Mouse (Mus musculus) midbrain, embryonic 13.5 days (tissue): ENCODE data around the gene Emc1. TPM values are rescaled to one million over a fixed set of nuclear protein-coding genes. Genes with fewer than 3 reads are reported as not detected.

ENCODE experiments used
- ATAC-seq: fragments of 200-750 bp; cut with Nextera tagmentation; 2 replicates; pipeline ENCODE4 v1.8.0; 2017; ENCODE audit warnings: mild to moderate bottlenecking, moderate TSS enrichment, moderate library complexity
- H3K27ac ChIP-seq: fragments of 300-500 bp; sonication (generic); 2 replicates; pipeline ENCODE4 v1.5.1; 2015; ENCODE audit warnings: inconsistent platforms, mild to moderate bottlenecking, moderate library complexity
- H3K27me3 ChIP-seq: fragments of 300-500 bp; sonication (generic); 2 replicates; pipeline ENCODE4 v1.6.1; 2015; ENCODE audit warnings: mild to moderate bottlenecking, inconsistent platforms
- H3K36me3 ChIP-seq: fragments of 300-500 bp; sonication (generic); 2 replicates; pipeline ENCODE4 v1.6.1; 2015; ENCODE audit warnings: mild to moderate bottlenecking, inconsistent platforms
- H3K4me1 ChIP-seq: fragments of 300-500 bp; sonication (generic); replicated peaks from 2 replicates; pipeline ENCODE4 v1.6.1; 2015; ENCODE audit warnings: inconsistent platforms
- H3K4me2 ChIP-seq: fragments of 300-500 bp; sonication (generic); replicated peaks from 2 replicates; pipeline ENCODE4 v1.6.1; 2015; ENCODE audit warnings: moderate library complexity, mild to moderate bottlenecking, inconsistent platforms
- H3K4me3 ChIP-seq: fragments of 300-500 bp; sonication (generic); replicated peaks from 2 replicates; pipeline ENCODE4 v1.5.1; 2015; ENCODE audit warnings: mild to moderate bottlenecking, inconsistent platforms
- H3K9ac ChIP-seq: fragments of 300-500 bp; sonication (generic); replicated peaks from 2 replicates; pipeline ENCODE4 v1.6.1; 2015; ENCODE audit warnings: mild to moderate bottlenecking, inconsistent platforms
- H3K9me3 ChIP-seq: fragments of 300-500 bp; sonication (generic); 2 replicates; pipeline ENCODE4 v1.6.1; 2016; ENCODE audit warnings: mild to moderate bottlenecking, inconsistent platforms
- whole genome bisulfite sequencing: fragments of 180-500 bp; shearing (Covaris S2); methylation state at CpG from one replicate; pipeline ENCODE4 v1.1.7; 2015; 5-methylcytosine and 5-hydroxymethylcytosine counted together
- polyA plus RNA-seq: library from polyadenylated mRNA; unstranded; fragments of >200 nt; fragmentation: Nextera tagmentation; extraction: Ambion mirVana; gene quantifications from 2 replicates; pipeline ENCODE4 v1.2.1, GENCODE M21; 2015

The Emc1 gene
- 41.0 and 42.0 TPM in 2 replicates for polyA plus RNA-seq

DNA sequence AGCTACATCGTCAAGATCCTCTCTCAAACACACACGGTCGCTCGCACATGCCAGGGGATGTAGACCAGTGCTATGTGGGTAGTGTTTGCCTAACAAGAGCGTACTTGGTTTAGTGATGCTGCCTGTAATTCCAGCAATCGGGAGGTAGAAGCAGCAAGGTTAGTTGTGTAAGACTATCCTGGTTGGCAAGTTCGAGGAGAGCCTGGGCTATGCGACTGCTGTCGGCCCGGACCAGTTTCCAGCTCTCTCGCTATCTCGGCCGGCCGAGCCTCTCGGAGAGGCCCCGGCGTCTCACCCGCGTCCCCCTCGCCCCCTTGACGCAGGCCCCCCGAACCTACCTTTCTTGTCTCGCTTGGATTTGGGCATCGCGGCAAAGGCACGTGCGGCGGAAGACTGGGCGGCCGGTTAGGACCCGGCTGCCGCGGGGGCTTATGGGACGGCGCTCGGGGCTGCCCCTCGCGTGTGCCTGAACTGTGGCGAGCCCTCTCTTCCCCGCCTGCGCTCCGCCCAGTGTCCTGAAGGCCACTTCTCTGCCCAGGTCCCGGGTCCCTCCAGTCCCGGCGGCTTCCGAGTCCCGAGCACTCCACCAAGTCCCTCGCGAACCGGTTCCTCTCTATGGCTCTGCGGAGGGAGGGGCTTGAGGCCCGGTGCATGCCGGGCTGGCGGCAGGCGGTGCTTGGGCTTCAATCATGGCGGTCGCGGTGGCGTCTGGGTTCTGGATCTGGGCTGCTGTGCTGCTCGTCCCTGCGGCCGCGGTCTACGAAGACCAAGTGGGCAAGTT lies at the start of gene Emc1, which contains the start of the genes Mrto4 and Ubr4:
Emc1 (plus strand) TSS at position 657 of the 781 bp plus-strand sequence.
Mrto4 (minus strand) TSS at position 646 of the 781 bp plus-strand sequence.
Ubr4 (plus strand) TSS at position 679 of the 781 bp plus-strand sequence.
- H3K27ac ChIP-seq = peak within 1 kb of the TSS; percentile 96
- peak; percentile 97 for ATAC-seq
- no peaks in the 10 kb centered on the region for H3K9me3 ChIP-seq
- H3K4me3 ChIP-seq = peak within 1 kb of the TSS; percentile 74
- H3K4me1 ChIP-seq = peaks cover 28% of the 10 kb centered on the region
- H3K4me2 ChIP-seq = peak within 1 kb of the TSS; percentile 90
- H3K36me3 ChIP-seq = peaks cover 53% of the 10 kb centered on the region
- H3K9ac ChIP-seq = peak within 1 kb of the TSS; percentile 83
- H3K27me3 ChIP-seq = no peaks in the 10 kb centered on the region
- WGBS = under 1% methylated on average over 62 of the region's 64 CpGs

DNA sequence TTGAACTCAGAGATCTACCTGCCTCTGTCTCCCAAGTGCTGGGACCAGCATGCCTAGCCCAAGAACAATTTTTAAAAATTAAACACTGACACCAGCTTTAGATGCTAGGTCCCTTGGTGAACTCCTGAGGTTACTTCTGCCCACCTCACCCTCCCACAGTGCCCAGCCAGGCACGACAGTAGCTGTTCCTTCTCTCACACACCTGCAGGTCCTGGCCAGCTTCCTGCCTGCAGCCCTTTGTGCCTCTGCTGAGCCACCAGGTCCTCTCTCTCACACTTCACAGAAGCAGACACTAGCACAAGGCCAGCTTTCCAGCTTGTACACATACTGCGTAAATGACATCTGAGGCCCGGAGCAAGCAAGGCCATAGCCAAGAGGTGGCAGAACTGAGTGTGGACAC lies 46.9 kb upstream of the Emc1 start:
- peaks cover 13% of the 10 kb centered on the region for H3K4me1 ChIP-seq
- no peaks in the 10 kb centered on the region for H3K9me3 ChIP-seq
- no peak overlapping the region for H3K27ac ChIP-seq
- no peak for ATAC-seq
- no peaks in the 10 kb centered on the region for H3K27me3 ChIP-seq
- no peak overlapping the region for H3K4me3 ChIP-seq
- no peak overlapping the region for H3K9ac ChIP-seq
- no peak overlapping the region for H3K4me2 ChIP-seq
- peaks cover 44% of the 10 kb centered on the region for H3K36me3 ChIP-seq
- WGBS = 93% methylated on average over 3 of the region's 3 CpGs

DNA sequence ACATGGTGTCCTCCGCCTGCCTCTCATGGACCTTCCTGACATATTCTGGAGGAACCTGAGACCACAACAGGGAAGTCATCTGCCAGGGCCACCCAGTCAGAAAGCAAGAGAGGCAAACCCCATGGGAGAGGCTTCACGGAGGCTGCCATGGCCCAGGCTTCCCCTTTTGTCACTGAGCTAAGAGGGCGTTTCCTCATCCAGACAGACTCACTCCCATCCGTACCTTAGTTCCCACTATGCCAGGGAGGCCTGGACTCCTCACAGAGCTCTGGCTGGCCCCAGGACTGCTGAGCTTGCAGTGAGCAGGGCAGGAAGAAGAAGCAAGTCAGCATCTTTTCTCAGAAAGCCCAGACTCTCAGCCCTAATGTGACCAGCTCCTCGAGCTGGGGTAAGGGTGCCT lies 44.5 kb upstream of the Emc1 start:
- Histone ChIP-seq H3K4me3 (no peak overlapping the region), H3K4me1 (peaks cover 24% of the 10 kb centered on the region), H3K9me3 (no peaks in the 10 kb centered on the region), H3K27ac (no peak overlapping the region), H3K9ac (no peak overlapping the region), H3K27me3 (peaks cover 5% of the 10 kb centered on the region; the same call in 1 of the 2 replicates), H3K4me2 (no peak overlapping the region), H3K36me3 (peaks cover 22% of the 10 kb centered on the region)
- WGBS = 92% methylated on average over 5 of the region's 5 CpGs
- no peak for ATAC-seq

DNA sequence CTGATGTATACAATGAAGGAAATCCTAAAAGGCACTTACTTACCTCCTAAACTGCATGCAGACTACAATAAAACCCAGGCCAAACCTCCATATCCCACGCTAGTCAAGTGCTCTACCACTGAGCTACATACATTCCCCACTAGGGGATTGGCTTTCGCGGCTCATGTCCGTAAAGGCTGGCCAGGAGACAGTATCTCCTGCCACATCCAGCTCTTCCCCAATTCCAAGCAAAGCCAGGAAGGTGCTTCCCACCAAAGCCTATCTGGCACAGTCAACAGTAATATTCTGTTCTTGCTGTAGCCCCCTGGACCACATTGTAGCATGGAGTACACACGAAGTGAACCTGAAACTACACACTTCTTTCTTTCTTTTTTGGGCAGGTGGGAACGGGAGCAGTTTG lies 42.7 kb upstream of the Emc1 start:
- H3K27ac ChIP-seq = no peak overlapping the region
- peaks cover 5% of the 10 kb centered on the region; the same call in 1 of the 2 replicates for H3K27me3 ChIP-seq
- H3K36me3 ChIP-seq = peaks cover 30% of the 10 kb centered on the region
- 16% methylated on average over 6 of the region's 6 CpGs for WGBS
- no peak for ATAC-seq
- peak overlapping the region; percentile 91 for H3K9ac ChIP-seq
- no peaks in the 10 kb centered on the region for H3K9me3 ChIP-seq
- peaks cover 24% of the 10 kb centered on the region for H3K4me1 ChIP-seq
- peak overlapping the region; percentile 88 for H3K4me3 ChIP-seq
- peak overlapping the region; percentile 97 for H3K4me2 ChIP-seq

DNA sequence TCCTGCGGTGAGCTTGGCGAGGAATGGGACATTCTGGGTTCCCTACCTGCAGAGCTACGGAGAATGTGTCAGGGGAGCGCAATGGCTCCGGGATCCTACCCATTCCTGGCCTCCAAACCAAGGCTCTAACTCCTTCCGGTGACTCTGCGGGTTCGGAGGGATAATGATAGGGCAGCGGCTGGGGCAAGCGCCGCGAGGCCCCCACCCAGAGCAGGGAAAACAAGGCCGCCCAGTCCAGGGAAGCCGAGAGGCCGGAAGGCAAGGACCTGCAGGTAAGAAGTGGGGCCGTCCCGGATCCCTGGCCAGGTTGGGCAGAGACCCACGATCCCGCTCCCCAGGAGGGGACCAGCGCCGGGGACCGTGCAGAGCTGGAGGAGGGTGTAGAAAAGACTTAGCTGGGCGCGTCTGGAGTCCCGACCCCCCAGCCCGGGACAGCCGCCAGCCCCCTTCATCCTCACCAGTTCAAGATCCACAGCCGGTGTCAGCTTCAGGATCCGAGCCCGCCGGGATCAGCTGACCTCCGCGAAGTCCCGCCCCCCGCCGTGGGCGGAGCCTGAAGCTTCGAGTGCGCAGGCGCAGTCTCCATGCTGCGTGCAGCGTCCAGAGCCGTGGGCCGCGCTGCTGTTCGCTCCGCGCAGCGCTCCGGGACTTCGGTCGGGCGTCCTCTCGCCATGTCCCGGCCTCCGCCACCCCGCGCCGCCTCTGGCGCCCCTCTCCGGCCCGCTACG lies 42.1 kb upstream of the Emc1 start, which contains the start of the genes Pqlc2 and Akr7a5:
Pqlc2 (minus strand) TSS at position 538 of the 728 bp plus-strand sequence.
Akr7a5 (plus strand) TSS at position 574 of the 728 bp plus-strand sequence.
- Histone ChIP-seq H3K4me3 (peak within 1 kb of the TSS; percentile 88), H3K4me2 (peak within 1 kb of the TSS; percentile 97), H3K9ac (peak within 1 kb of the TSS; percentile 91), H3K27ac (peak within 1 kb of the TSS; percentile 52), H3K4me1 (peaks cover 24% of the 10 kb centered on the region), H3K36me3 (peaks cover 30% of the 10 kb centered on the region), H3K27me3 (peaks cover 5% of the 10 kb centered on the region; the same call in 1 of the 2 replicates), H3K9me3 (no peaks in the 10 kb centered on the region)
- WGBS = under 1% methylated on average over 63 of the region's 63 CpGs
- peak; percentile 94 for ATAC-seq

DNA sequence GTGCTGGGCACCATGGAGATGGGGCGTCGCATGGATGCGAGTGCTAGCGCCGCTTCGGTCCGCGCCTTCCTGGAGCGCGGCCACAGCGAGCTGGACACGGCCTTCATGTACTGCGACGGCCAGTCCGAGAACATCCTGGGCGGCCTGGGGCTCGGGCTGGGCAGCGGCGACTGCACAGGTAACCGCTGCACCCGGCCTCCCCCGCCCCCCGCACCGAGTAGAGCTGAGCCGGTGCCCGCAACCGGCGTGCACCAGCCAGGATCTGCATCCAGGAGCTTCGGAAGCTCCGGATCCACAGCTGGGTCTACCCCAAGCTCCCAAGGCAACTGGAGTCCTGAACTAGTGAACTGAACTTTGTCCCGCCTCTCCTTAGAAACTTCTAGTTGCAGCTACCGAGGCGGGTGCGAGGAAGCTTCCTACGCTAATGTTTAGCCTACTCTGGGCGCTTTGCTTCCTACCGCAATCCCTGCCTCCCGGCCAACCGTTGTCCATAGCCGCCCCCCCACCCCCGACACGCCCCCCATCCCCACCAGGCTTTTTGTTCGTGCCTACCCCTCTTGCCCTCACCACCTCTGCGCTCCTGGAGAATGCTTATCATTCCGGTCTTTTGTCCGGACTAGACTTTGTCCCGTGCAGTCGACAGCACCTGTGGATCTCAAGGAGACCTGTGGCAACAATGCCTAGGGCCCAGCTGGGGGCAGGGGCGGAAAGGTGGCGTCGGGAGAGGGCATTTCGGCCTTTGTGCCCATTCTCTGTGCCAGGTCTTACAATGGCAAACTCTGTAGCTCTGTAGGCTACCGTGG lies 41.3 kb upstream of the Emc1 start:
- no peak; the same call in 1 of the 2 replicates for ATAC-seq

DNA sequence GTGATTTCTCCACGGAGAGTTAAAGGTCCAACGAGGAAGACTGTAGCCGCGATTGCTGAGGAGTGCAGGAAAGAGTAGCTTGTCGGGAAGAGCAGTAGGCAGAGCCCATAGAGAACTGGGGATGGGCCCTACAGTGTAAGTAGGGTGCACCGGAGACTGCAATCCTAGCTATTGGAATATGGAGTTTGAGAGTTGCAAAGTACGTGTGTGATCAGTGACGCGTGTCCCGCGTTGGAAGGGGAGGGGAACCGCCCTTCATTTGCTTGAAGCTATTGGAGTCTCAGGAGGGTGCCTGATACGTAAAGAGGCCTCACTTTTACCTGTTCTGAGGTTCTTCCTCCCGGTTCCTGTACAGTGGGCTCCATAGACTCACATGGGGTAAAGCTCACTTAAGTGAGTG lies 40.7 kb upstream of the Emc1 start:
- no peak for ATAC-seq
- 15% methylated on average over 14 of the region's 14 CpGs for WGBS
- Histone ChIP-seq H3K27ac (no peak overlapping the region), H3K9me3 (no peaks in the 10 kb centered on the region), H3K4me1 (peaks cover 24% of the 10 kb centered on the region), H3K4me2 (peak overlapping the region; percentile 97), H3K9ac (peak overlapping the region; percentile 91), H3K36me3 (peaks cover 30% of the 10 kb centered on the region), H3K4me3 (peak overlapping the region; percentile 88), H3K27me3 (peaks cover 5% of the 10 kb centered on the region; the same call in 1 of the 2 replicates)

More for the DNA sequence above, 41.3 kb upstream of the Emc1 start:
- Histone ChIP-seq H3K4me1 (peaks cover 24% of the 10 kb centered on the region), H3K9me3 (no peaks in the 10 kb centered on the region), H3K27ac (peak overlapping the region; percentile 49), H3K27me3 (peaks cover 5% of the 10 kb centered on the region; the same call in 1 of the 2 replicates), H3K9ac (peak overlapping the region; percentile 91), H3K4me3 (peak overlapping the region; percentile 88), H3K4me2 (peak overlapping the region; percentile 97), H3K36me3 (peaks cover 32% of the 10 kb centered on the region)
- under 1% methylated on average over 53 of the region's 53 CpGs for WGBS

DNA sequence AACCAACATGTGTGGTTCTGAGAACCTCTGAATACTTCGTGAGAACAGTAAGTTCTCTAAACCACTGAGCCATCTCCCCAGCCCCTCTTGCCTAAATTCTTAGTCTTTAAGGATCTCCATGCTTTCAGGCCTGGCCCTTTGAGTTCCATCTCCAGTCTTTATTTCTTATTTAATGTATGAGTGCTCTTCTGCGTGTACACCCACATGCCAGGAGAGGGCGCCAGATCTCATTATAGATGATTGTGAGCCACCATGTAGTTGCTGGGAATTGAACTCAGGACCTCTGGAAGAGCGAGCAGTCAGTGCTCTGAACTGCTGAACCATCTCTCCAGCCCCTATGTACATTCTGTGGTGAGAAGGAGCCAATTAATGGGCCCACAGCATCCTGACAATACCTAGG lies 39.8 kb upstream of the Emc1 start:
- Histone ChIP-seq H3K9ac (no peak overlapping the region), H3K27me3 (peaks cover 5% of the 10 kb centered on the region; the same call in 1 of the 2 replicates), H3K27ac (no peak overlapping the region), H3K4me2 (no peak overlapping the region), H3K4me3 (no peak overlapping the region), H3K4me1 (peaks cover 24% of the 10 kb centered on the region), H3K36me3 (peaks cover 36% of the 10 kb centered on the region), H3K9me3 (no peaks in the 10 kb centered on the region)
- no peak for ATAC-seq
- WGBS = 49% methylated on average over 4 of the region's 4 CpGs

DNA sequence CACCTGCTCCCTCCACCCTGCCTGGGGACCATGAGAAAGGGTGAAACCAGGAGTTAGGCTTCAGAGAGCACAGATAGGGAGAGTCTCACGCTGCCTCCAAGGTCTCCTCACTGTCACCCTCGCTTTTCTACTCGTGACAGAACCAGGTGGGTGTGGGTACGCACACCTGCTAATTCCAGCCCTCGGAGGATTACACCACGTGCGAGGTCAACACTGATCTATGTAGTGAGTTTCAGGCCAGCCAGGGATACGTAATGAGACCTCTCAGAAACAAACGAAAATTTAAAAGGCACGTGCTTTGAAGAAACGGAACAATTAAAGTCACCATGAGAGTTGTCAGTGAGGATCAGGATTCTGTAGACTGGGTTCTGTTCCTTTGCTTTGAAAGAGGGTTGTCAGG lies 33.9 kb upstream of the Emc1 start:
- Histone ChIP-seq H3K36me3 (peaks cover 53% of the 10 kb centered on the region), H3K4me2 (no peak overlapping the region), H3K9ac (no peak overlapping the region), H3K4me3 (no peak overlapping the region), H3K27me3 (no peaks in the 10 kb centered on the region), H3K27ac (no peak overlapping the region), H3K9me3 (no peaks in the 10 kb centered on the region), H3K4me1 (no peaks in the 10 kb centered on the region)
- ATAC-seq = no peak
- 94% methylated on average over 11 of the region's 11 CpGs for WGBS

DNA sequence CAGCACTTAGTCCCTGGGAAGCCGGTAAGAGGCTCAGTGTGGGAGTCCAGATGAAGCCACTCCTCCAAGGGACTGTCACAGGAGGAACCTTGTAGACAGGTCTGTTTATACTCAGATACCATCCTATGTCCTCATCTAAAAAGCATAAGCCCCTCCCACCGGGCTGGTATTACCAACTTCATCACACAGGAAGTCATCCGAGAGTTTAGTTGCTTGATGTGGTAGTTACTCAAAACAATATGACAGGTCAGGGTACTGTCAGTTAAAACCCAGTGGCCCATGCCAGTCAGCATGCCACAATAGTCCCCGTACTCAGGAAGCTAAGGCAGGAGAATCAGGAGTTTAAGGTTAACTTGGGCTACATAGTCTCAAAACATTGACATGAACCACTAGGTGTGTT lies 32.6 kb upstream of the Emc1 start:
- no peak overlapping the region for H3K27ac ChIP-seq
- H3K4me3 ChIP-seq = no peak overlapping the region
- H3K9ac ChIP-seq = no peak overlapping the region
- H3K9me3 ChIP-seq = no peaks in the 10 kb centered on the region
- H3K4me2 ChIP-seq = no peak overlapping the region
- ATAC-seq = no peak
- H3K27me3 ChIP-seq = no peaks in the 10 kb centered on the region
- H3K36me3 ChIP-seq = peaks cover 44% of the 10 kb centered on the region
- 95% methylated on average over 4 of the region's 4 CpGs for WGBS
- H3K4me1 ChIP-seq = no peaks in the 10 kb centered on the region

DNA sequence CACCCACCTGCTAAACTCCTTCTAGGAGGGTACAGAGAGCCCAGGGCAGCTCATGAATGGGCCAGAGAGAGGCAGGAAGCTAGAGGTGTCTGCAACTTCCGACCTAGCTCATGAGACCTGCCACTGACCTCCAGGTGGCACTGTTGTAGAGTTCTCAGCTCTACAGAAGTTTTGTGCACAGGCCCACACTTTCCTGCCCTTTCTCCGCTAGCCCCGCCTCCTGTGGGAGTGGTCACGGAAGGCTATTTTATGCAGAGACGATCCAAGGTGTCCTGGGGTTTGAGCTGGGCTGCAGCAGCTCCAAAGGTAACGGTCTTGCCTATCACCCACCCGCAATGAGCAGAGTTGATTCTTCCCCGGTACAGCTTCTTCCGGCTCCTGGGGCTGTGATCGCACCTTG lies 21.8 kb upstream of the Emc1 start:
- no peaks in the 10 kb centered on the region for H3K9me3 ChIP-seq
- H3K9ac ChIP-seq = no peak overlapping the region
- WGBS = 9% methylated on average over 10 of the region's 10 CpGs
- H3K36me3 ChIP-seq = no peaks in the 10 kb centered on the region
- no peaks in the 10 kb centered on the region for H3K4me1 ChIP-seq
- no peak for ATAC-seq
- H3K27ac ChIP-seq = no peak overlapping the region
- peaks cover 4% of the 10 kb centered on the region; the same call in 1 of the 2 replicates for H3K27me3 ChIP-seq
- peak overlapping the region; percentile 25; the same call in 1 of the 2 replicates for H3K4me2 ChIP-seq
- no peak overlapping the region for H3K4me3 ChIP-seq
